Mouse (Mus musculus): ENCODE data around the gene Ppp1r11.

Gene Ppp1r11

DNA sequence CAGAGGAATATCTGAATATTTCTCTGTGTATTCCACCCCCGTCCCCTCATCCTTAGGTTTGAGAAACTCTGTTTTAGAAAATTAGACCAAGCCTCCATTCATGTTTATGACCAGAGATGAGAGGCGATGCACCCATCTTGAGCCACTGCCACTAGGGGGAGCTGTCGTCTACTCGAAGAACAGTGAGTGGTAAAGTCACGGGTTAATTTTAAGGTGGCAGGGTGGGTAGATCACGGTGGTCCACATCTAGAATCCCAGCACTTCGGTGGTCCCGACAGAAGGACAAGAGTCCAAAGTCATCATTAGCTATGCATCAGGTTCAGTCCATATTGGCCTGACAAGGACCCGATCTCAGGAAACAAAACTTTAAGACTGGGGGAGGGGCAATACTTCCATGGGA, 36.5 kb downstream of the Ppp1r11 start:
- peak; percentile 35 for DNase-seq (ENCODE audit: low spot score)

DNA sequence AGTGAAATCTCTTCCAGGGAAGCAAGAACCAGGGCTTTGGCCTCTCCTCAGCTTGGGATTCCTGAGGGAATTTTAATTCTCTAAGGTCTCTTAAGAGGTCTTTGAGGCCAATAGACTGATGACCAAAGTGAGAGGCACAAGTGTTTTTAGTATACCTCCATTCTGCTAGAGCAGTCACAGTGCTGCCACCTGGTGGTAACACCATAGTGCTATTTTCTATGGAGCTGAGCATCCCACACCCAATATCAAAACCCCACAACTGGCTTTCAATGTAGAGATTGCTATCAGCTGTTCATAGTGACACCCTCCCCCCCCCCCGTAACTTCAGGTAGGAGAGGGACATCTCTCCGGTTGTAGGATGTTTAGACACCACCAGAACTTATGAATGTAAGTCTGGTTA, 37.4 kb downstream of the Ppp1r11 start:
- DNase-seq (ENCODE audit: low spot score): peak; percentile 53

DNA sequence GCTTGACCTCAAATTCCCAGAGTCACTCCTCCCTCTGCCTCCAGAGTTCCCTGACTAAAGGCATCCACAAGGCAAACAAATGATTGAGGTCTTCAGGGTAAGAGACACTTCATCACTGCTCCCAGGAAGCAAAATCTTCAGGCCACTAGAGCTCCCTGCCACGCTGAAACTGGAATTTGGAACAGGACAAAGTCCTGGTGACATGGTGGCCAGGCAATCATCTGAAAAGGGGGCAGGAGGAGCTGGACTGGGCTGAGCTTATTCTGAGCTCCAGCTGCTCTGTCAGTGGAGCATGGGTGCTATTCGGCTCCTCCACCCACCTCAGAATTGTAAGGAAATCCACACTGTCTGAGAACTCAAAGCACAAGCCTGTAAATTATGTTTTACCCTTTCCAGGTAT, 39.5 kb downstream of the Ppp1r11 start:
- DNase-seq (ENCODE audit: low spot score): no peak

DNA sequence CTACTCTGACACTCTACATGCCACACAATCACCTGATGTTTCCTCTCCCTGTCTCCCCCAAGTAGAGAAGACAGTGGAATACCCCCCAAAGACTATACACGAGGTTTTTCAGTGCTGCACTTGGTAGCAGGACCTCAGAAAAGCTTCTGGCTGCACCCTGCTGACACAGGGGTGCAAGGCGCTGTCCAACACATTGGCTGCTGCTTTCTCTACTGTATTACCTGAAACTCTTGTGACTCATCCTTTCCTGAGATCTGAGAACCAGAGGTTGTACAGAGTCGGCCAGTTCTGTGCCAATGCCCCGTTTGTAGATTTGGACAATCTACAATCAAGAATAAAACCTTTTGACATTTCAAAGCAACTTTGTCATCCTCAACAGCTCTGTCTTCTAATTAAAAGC, 41.7 kb downstream of the Ppp1r11 start:
- no peak for DNase-seq (ENCODE audit: low spot score)

DNA sequence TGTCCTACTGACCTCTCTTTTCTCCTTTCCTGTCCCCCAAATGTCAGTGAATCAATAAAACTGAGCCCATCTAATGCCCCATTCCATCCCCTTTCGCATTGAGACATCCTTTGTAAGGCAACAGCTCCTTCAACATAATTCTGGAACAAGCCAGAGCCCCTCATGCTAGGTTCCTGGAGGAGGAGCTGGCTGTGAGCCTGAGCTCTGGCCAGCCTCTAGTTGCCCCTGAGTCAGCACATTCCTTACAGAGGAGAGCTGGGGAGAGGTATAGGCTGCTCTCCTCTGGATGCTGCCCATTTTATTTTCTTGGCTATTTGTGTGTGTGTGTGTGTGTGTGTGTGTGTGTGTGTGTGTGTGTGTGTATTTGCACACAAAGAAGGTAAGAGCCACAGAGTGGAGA, 43.3 kb downstream of the Ppp1r11 start:
- no peak for DNase-seq (ENCODE audit: low spot score)

DNA sequence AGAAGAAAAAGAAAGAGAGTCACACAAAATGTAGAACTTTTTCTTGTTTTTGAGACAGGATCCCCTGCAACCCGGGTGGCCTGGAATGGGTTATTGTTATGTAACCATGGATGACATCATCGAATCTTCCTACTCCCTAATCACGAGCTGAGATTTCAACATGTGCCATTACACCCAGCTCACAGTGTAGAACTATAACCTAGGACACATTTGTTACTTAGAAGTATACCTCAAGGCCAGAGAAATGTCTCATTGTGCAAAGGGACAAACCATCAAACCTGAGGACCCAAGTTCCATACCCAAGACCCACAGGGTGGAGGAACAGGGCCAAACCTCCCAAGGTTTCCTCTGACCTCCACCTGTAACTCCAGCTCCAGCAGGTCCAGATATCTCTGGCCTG, 47.9 kb downstream of the Ppp1r11 start:
- DNase-seq (ENCODE audit: low spot score): no peak

DNA sequence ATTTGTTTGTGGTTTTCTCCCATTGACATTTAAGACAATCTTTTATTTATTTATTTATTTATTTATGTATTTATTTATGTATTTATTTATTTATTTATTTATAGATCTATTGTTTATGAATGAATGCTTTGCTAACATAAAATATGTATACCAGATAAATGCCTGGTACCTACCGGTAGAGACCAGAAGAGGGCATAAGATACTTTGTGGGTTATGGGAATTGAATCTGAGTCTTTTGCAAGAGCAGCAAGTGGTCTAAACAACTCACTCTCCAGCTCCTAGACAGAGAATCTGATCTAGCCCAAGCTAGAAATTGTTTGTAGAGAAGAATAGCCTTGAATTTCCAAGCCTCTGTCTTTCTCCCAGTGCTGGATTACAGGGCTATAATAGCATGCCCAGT, 50.9 kb downstream of the Ppp1r11 start:
- DNase-seq (ENCODE audit: low spot score): no peak

DNA sequence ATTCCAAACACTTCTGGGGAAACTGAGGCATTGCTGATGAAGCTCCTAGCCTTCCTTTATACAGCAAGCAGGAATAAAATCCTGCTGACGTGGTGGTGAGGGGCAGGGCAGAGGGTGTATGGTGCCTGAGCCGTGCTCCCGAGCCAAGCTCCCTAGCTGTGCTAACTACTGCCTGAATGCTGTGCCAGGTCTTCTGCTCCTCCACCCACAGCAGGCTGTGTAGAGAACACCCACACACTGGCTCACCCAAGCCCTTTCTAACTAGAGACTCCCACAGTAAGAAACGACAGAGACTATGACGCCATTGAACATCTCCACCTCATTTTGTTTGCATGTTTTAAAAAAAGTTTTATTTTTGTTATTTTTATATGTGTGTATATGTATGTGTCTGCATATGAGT, 51.5 kb downstream of the Ppp1r11 start:
- DNase-seq (ENCODE audit: low spot score): no peak

DNA sequence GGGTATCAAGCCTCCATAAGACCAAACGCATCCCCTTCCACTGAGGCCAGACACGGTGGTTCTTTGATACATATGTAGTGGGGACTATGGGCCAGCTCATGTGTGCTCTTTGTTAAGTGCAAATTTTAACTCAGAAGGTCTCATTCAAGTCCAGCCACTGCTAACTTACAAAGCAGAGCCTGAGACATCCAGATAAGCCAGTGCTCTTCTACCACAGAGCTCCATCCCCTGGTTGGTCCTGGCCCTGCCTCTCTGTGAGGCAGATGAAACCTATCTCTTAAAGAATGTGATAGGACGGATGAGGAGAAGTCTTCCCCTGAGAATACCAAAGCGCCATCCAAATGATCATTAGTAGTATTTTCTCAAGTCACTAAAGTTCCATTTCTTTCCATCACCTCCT, 52.2 kb downstream of the Ppp1r11 start:
- no peak for DNase-seq (ENCODE audit: low spot score)
